Comparison of ENCODE assay signal across 4 mouse cellular contexts in the genomic region with DNA sequence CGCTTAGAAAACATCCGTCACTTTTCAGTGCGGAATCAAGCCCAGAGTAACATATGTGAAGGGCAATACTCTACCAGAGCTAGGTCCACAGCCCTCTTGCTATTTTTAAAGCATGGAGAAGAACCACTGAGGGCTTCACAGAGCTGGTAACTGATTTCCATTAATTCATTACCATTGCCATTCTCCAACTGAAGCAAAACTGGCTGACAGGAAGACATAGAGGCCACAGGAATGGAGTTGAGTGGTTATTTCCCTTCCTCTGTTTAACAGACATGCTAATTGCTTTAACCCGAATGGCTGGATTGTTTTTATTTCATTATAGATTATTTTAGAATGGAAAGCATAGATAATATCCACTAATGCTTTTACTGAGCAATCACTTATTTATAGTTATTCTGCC.
"Had no signal": no experiment of that assay in that cellular context is flagged by ENCODE, and none has a peak within 500 bp of the region (broad histone marks: within the 10 kb centered on the region; RNA-seq: fewer than 3 reads in every experiment).

No protein-coding gene starts in this region.

- H3K9ac ChIP-seq: neural tube, embryonic 13.5 days; neural tube, embryonic 15.5 days; stomach, embryonic 15.5 days had no signal

- H3K4me3 ChIP-seq: neural tube, embryonic 13.5 days; neural tube, embryonic 15.5 days; stomach, embryonic 15.5 days had no signal

- H3K27me3 ChIP-seq: neural tube, embryonic 13.5 days; neural tube, embryonic 15.5 days; stomach, embryonic 15.5 days had no signal

- H3K4me2 ChIP-seq: neural tube, embryonic 13.5 days; neural tube, embryonic 15.5 days; stomach, embryonic 15.5 days had no signal

- H3K27ac ChIP-seq: neural tube, embryonic 13.5 days; neural tube, embryonic 15.5 days; stomach, embryonic 15.5 days; stomach, postnatal 0 days had no signal

- H3K4me1 ChIP-seq: neural tube, embryonic 13.5 days; neural tube, embryonic 15.5 days had no signal

- H3K36me3 ChIP-seq: neural tube, embryonic 13.5 days; neural tube, embryonic 15.5 days; stomach, embryonic 15.5 days had no signal

- H3K9me3 ChIP-seq: neural tube, embryonic 13.5 days; neural tube, embryonic 15.5 days; stomach, embryonic 15.5 days had no signal
